Mouse (Mus musculus): ENCODE measurements around the gene Smarcc2. TPM values are rescaled to one million over a fixed set of nuclear protein-coding genes. Genes with fewer than 3 reads are reported as not detected.

Gene Smarcc2
- polyA plus RNA-seq, 1 experiment from 2014 or later = 59.2 TPM

DNA sequence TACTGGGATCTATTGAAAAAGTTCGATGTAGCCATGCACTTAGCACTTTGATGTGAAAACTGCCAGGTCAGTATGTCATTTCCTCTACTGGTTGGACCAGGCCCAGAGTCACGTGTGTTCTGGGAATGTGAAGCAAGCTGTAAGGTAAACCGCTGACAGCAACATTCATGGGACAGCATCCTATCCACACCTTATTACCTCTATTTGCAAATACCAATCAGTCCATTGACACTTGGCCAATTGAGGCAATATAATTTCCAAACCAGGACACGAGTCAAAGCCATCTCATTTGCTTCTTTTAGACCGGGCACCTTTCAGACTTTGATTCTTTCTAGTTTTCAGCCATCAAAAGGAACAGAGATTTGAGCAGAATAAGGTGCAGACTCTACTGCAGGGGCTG lies 30.0 kb upstream of the Smarcc2 start:
- peaks cover 34% of the 10 kb centered on the region for H3K36me3 ChIP-seq
- no peak overlapping the region for H3K9ac ChIP-seq
- H3K4me1 ChIP-seq (replicated peaks) = no peaks in the 10 kb centered on the region
- no peak overlapping the region for H3K4me2 ChIP-seq
- H3K4me3 ChIP-seq = no peak overlapping the region
- H3K27ac ChIP-seq = no peak overlapping the region
- no peak for ATAC-seq (replicated peaks; ENCODE audit: insufficient number of reproducible peaks, insufficient read depth, low FRiP score, low read depth)
- no peaks in the 10 kb centered on the region for H3K27me3 ChIP-seq
- WGBS = 84% methylated on average over 5 of the region's 5 CpGs
- no peaks in the 10 kb centered on the region for H3K9me3 ChIP-seq (replicated peaks)

DNA sequence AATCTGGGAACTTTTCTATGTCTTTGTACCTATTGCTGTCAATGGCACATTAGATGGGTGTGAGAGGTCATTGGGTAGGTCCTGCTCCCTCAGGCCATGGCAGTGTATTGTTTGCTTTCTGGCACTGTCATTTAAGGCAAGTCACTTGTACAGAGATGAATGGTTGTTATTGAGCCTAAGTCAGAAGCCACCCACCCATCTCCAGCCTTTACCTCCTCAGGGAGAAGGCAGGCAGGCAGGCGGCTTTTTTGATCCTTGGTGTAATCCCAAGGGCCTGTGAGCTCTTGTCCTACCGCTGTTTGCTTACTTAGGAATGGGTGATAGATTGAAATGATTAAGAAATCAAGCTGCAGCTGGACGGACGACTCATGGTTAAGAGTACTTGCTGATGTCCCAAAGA lies 29.6 kb upstream of the Smarcc2 start:
- Histone ChIP-seq H3K27me3 (no peaks in the 10 kb centered on the region), H3K4me2 (no peak overlapping the region), H3K4me3 (no peak overlapping the region), H3K36me3 (peaks cover 36% of the 10 kb centered on the region), H3K27ac (no peak overlapping the region), H3K9ac (no peak overlapping the region), H3K9me3 (replicated peaks) (no peaks in the 10 kb centered on the region), H3K4me1 (replicated peaks) (peaks cover under 1% of the 10 kb centered on the region; the same call in 1 of the 2 replicates)
- no peak for ATAC-seq (replicated peaks; ENCODE audit: insufficient number of reproducible peaks, insufficient read depth, low FRiP score, low read depth)
- 81% methylated on average over 4 of the region's 4 CpGs for WGBS

DNA sequence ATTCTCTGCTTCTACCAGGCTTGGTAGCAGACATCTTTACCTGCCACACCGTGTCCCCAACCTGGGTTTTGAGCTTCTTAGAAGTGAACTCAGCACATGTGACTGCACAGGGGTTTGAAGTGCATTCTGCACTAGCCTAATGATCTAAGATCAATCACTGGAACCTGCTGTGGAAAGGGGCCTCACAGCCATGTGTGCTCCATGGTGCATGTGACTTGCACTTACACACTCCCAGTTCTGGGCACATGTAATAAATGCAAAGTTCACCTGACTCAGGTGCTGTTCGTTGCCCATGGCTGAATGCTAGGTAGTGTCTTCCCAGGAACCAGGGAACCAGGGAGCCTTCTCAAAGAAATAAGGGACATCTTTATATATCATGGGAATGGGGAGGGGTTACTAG lies 25.6 kb upstream of the Smarcc2 start:
- 92% methylated on average over 2 of the region's 2 CpGs for WGBS
- H3K4me3 ChIP-seq = no peak overlapping the region
- H3K9ac ChIP-seq = no peak overlapping the region
- no peak overlapping the region for H3K4me2 ChIP-seq
- H3K27ac ChIP-seq = no peak overlapping the region
- H3K36me3 ChIP-seq = peaks cover 62% of the 10 kb centered on the region
- no peaks in the 10 kb centered on the region for H3K27me3 ChIP-seq
- H3K9me3 ChIP-seq (replicated peaks) = no peaks in the 10 kb centered on the region
- ATAC-seq (replicated peaks; ENCODE audit: insufficient number of reproducible peaks, insufficient read depth, low FRiP score, low read depth) = no peak
- H3K4me1 ChIP-seq (replicated peaks) = peaks cover 17% of the 10 kb centered on the region

DNA sequence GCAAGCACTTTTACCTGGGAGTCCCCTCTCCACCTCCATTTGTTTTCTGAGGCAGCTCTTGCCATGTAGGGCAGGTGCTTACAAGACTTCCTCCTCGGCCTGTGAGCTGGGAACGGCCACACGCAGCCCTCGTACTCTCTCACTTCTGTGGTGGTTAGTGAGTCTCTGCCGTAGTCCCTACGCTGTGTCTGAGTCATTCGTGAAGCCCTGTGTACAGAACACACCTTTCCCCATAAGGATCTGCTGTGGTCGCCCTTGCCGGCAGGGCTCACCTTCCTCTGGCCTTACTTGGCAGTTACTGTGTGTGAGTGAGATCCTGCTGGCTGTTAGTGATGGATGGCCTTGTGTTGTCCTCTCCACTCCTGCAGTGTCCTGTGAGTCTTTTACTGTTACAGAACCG lies 24.4 kb upstream of the Smarcc2 start:
- H3K9ac ChIP-seq = no peak overlapping the region
- 77% methylated on average over 10 of the region's 10 CpGs for WGBS
- no peak for ATAC-seq (replicated peaks; ENCODE audit: insufficient number of reproducible peaks, insufficient read depth, low FRiP score, low read depth)
- peaks cover 63% of the 10 kb centered on the region for H3K36me3 ChIP-seq
- no peaks in the 10 kb centered on the region for H3K9me3 ChIP-seq (replicated peaks)
- peak overlapping the region; percentile 59 for H3K27ac ChIP-seq
- no peak overlapping the region for H3K4me2 ChIP-seq
- no peak overlapping the region for H3K4me3 ChIP-seq
- peaks cover 20% of the 10 kb centered on the region for H3K4me1 ChIP-seq (replicated peaks)
- no peaks in the 10 kb centered on the region for H3K27me3 ChIP-seq

DNA sequence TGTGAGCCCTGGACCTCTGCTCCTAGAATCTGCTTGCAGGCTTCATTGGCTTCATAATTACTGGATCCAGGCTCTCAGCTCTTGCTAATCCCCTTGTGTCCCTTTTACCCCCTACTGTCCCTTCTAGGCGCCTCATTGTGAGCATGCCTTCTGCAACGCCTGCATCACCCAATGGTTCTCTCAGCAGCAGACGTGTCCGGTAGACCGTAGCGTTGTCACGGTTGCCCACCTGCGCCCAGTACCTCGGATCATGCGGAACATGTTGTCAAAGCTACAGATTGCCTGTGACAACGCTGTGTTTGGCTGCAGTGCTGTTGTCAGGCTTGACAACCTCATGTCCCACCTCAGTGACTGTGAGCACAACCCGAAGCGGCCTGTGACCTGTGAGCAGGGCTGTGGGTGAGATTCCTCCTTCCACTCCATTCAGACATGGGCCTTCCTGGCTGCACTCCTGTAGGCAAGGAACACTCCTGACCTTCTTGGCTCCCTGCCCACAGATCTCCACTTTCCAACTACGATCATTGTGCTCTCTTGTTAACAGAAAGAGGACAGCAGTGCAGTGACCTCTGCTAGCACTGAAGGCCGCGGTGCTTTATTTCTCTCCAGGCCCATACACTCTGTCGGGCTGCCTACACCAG lies 23.7 kb upstream of the Smarcc2 start:
- no peak overlapping the region for H3K4me3 ChIP-seq
- peak; percentile 49; the same call in 1 of the 2 replicates for ATAC-seq (replicated peaks; ENCODE audit: insufficient number of reproducible peaks, insufficient read depth, low FRiP score, low read depth)

DNA sequence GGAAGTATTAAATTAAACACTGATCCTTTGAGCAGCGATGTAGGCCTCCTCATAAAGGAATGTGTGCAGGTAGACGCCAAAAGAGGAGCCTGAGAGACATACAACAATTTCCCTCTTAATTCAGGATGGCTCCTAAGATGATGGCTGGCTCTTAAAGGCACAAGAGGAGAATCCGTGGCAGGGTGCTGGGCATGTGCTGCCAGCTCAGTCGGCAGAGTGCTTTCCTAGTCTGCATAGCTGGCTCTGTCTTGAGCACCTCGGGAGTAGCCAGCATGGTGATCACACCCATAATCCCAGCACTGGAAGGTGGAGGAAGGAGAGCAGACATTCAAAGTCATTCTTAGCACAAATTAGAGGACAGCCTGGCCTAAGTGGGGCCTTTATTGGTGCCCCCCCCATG lies 23.2 kb upstream of the Smarcc2 start:
- WGBS = 77% methylated on average over 5 of the region's 5 CpGs
- Histone ChIP-seq H3K4me3 (no peak overlapping the region), H3K36me3 (peaks cover 58% of the 10 kb centered on the region), H3K9me3 (replicated peaks) (no peaks in the 10 kb centered on the region), H3K4me2 (no peak overlapping the region), H3K9ac (no peak overlapping the region), H3K27me3 (no peaks in the 10 kb centered on the region), H3K4me1 (replicated peaks) (peaks cover 20% of the 10 kb centered on the region), H3K27ac (peak overlapping the region; percentile 59)
- no peak for ATAC-seq (replicated peaks; ENCODE audit: insufficient number of reproducible peaks, insufficient read depth, low FRiP score, low read depth)

More for the DNA sequence above, 23.7 kb upstream of the Smarcc2 start:
- Histone ChIP-seq H3K36me3 (peaks cover 62% of the 10 kb centered on the region), H3K9ac (no peak overlapping the region), H3K27me3 (no peaks in the 10 kb centered on the region), H3K27ac (peak overlapping the region; percentile 59), H3K4me1 (replicated peaks) (peaks cover 20% of the 10 kb centered on the region), H3K4me2 (no peak overlapping the region), H3K9me3 (replicated peaks) (no peaks in the 10 kb centered on the region)
- 69% methylated on average over 17 of the region's 17 CpGs for WGBS

DNA sequence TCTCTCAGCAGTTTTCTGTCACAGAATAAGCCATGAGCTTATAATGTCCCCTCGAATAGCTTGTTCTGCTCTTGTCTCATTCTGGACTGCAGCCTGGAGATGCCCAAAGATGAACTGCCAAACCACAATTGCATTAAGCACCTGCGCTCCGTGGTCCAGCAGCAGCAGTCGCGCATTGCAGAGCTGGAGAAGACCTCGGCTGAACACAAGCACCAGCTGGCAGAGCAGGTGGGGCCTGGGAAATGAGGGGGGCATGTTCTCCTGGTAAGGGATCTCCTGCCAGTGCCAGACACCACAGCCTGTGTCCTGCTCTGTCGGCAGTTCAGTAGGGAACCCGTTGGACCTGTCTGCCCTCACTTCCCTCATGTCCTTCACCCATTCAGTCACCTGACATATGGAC lies 22.7 kb upstream of the Smarcc2 start:
- no peak for ATAC-seq (replicated peaks; ENCODE audit: insufficient number of reproducible peaks, insufficient read depth, low FRiP score, low read depth)
- H3K4me2 ChIP-seq = no peak overlapping the region
- no peaks in the 10 kb centered on the region for H3K27me3 ChIP-seq
- WGBS = 92% methylated on average over 8 of the region's 8 CpGs
- H3K9me3 ChIP-seq (replicated peaks) = no peaks in the 10 kb centered on the region
- H3K27ac ChIP-seq = no peak overlapping the region
- no peak overlapping the region for H3K9ac ChIP-seq
- H3K4me1 ChIP-seq (replicated peaks) = peaks cover 20% of the 10 kb centered on the region
- H3K36me3 ChIP-seq = peaks cover 54% of the 10 kb centered on the region
- no peak overlapping the region for H3K4me3 ChIP-seq

DNA sequence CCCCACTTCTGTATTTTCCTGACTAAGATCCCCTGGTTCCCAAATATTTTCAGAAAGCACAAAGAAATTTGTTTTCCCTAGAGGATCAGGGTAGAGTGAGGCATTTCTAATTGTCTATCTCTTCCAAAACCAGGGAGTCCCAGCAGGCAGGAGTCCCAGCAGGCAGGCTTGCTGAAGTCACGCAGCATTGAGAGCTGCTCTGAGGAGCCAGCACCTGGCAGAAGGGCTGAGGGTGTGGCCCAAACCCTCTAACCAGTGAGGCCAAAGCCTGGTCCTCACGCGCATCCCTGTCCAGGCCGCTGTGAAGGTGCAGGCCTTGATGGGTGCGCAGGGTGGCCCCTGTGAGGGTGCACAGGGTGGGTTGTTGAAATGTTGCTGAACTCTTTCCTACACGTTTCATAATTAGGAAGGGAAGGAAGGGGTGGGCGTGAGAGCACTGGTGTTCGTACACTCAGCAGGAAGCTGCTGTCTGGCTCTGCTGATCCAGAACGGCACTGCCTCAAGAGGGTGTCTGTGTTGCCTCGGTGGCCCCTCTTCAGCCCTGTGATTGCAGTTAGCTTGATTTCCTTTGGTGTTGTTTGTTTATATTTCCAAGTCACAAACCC lies 20.3 kb upstream of the Smarcc2 start:
- H3K27ac ChIP-seq = 0 out of 2 replicates have a peak overlapping the region, but pooled peaks have one; percentile 37
- ATAC-seq (replicated peaks; ENCODE audit: insufficient number of reproducible peaks, insufficient read depth, low FRiP score, low read depth) = no peak
- peaks cover 20% of the 10 kb centered on the region for H3K4me1 ChIP-seq (replicated peaks)
- H3K4me2 ChIP-seq = no peak overlapping the region
- WGBS = 64% methylated on average over 10 of the region's 10 CpGs
- no peaks in the 10 kb centered on the region for H3K9me3 ChIP-seq (replicated peaks)
- no peak overlapping the region for H3K9ac ChIP-seq
- no peak overlapping the region for H3K4me3 ChIP-seq
- H3K36me3 ChIP-seq = peaks cover 50% of the 10 kb centered on the region
- no peaks in the 10 kb centered on the region for H3K27me3 ChIP-seq

DNA sequence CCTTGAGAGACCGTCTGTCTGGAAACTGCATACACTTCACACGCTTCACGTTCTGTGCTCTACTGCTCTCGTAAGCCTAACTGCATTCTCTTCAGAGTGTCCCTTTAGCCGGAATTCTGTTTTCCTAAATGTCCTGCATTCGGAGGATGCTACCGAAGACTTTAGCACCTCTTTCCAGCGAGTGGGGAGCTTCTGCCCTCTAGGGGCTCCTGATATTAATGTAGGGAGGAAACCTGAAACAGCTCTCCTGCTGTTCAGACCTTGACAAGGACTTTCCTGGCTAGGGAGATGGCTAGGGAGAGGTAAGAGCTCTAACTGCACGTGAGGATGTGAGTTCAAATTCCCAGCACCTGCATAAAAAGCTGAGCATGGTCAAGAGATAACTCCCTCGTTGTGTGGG lies 18.6 kb upstream of the Smarcc2 start:
- H3K36me3 ChIP-seq = peaks cover 46% of the 10 kb centered on the region
- H3K9me3 ChIP-seq (replicated peaks) = no peaks in the 10 kb centered on the region
- H3K9ac ChIP-seq = no peak overlapping the region
- no peaks in the 10 kb centered on the region for H3K27me3 ChIP-seq
- H3K4me2 ChIP-seq = no peak overlapping the region
- peaks cover 11% of the 10 kb centered on the region for H3K4me1 ChIP-seq (replicated peaks)
- 55% methylated on average over 10 of the region's 10 CpGs for WGBS
- no peak overlapping the region for H3K4me3 ChIP-seq
- no peak for ATAC-seq (replicated peaks; ENCODE audit: insufficient number of reproducible peaks, insufficient read depth, low FRiP score, low read depth)
- no peak overlapping the region for H3K27ac ChIP-seq

DNA sequence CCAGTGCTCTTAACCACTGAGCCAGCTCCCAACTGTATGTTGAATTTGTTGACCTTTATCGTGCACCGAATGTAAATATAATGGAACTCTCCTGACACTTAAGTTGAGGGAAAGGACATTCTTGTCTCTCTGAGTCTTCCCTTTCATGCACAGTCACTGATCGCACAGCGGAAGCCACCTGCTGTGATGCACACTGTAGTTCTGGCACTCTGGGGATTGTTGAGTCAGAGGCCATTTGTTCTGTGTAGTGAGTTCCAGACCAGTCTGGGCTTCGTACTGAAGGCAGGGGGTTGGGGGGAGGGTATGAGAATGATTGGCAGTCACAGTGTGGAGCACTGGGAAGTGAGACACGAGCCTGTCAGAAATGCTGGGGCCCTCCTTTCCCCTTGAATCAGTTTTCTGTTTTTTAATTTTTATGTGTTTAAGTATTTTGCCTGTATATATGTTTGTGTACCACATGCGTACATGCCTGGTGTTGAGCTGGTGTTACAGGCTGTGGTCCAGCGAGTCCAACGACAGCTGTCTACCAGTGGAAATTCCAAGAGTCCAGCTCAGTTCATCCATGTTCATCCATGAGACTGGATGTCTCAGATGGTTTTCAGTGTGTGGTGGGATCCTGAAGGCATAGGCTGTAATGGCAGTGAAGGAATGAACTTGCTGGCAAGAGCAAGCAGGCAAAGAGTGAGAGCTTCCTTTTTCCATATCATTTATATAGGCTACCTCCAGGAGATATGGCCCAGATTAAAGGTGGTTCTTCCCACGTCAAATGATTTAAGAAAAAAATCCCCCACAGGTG lies 17.5 kb upstream of the Smarcc2 start:
- H3K4me2 ChIP-seq = no peak overlapping the region
- 87% methylated on average over 10 of the region's 10 CpGs for WGBS
- no peak overlapping the region for H3K27ac ChIP-seq
- no peak overlapping the region for H3K4me3 ChIP-seq
- 0 out of 2 replicates have a peak, but pooled peaks cover 3% of the 10 kb centered on the region for H3K4me1 ChIP-seq (replicated peaks)
- H3K27me3 ChIP-seq = no peaks in the 10 kb centered on the region
- no peak overlapping the region for H3K9ac ChIP-seq
- no peaks in the 10 kb centered on the region for H3K9me3 ChIP-seq (replicated peaks)
- ATAC-seq (replicated peaks; ENCODE audit: insufficient number of reproducible peaks, insufficient read depth, low FRiP score, low read depth) = no peak
- H3K36me3 ChIP-seq = peaks cover 40% of the 10 kb centered on the region

DNA sequence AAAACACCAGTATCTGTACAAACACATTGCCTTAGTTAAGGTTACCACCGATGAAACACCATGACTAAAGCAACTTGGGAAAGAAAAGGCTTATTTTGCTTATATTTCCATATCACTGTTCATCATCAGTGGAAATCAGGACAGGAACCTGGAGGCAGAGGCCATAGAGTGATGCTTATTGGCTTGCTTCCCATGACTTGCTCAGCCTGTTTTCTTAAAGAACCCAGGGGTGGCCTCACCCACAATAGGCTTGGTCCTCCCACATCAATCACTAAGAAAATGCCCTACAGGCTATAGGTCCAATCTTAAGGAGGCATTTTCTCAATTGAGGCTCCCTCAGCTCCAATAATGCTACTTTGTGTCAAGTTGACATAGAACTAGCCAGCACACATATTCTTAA lies 16.3 kb upstream of the Smarcc2 start:
- H3K36me3 ChIP-seq = peaks cover 28% of the 10 kb centered on the region
- H3K9ac ChIP-seq = no peak overlapping the region
- no peak for ATAC-seq (replicated peaks; ENCODE audit: insufficient number of reproducible peaks, insufficient read depth, low FRiP score, low read depth)
- H3K4me2 ChIP-seq = no peak overlapping the region
- H3K4me3 ChIP-seq = no peak overlapping the region
- 0 out of 2 replicates have a peak, but pooled peaks cover 3% of the 10 kb centered on the region for H3K4me1 ChIP-seq (replicated peaks)
- no peaks in the 10 kb centered on the region for H3K27me3 ChIP-seq
- no peak overlapping the region for H3K27ac ChIP-seq
- WGBS = 84% methylated on average over 1 of the region's 1 CpGs
- H3K9me3 ChIP-seq (replicated peaks) = no peaks in the 10 kb centered on the region

Measured in heart, embryonic 15.5 days (tissue).